Mouse (Mus musculus): Measurements from ENCODE around the gene Phactr1. TPM values are rescaled to one million over a fixed set of nuclear protein-coding genes. Genes with fewer than 3 reads are reported as not detected.

Phactr1 gene
- total and polyA plus RNA-seq, 3 experiments = not detected

DNA sequence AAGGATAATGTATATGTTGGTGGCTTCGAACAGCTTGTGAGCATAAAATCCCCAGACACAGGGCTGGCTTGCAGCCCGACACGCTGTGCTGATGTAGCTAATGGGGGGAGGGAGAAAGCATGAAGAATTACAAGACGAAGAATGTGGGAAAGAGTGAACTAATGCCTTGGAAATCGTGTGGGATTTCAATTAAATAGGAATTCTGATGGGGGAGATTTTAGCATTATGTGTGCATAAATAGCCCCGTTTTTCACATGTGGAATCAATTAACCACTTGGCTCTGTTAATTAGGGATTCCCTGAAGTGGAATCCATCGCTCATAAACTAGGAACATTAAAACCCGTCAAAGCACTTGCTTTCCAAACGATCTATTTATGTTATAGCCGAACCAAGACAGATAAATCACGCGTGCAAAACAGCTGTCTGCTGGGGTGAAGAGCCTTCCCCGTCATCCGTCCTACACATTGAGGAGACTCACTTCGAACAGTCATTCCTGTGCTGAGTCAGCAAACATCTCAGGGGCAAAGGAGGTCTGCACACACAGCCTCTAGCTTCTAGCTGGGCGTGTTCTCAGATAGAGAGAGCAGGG is 254.2 kb downstream of the Phactr1 start:
- Histone ChIP-seq H3K9me3 (replicated peaks; ENCODE audit: insufficient read depth, low read length) (no peaks in the 10 kb centered on the region), H3K27me3 (ENCODE audit: control insufficient read depth in 1 of 2, insufficient read depth in 2 of 2, low read length in 2 of 2) (no peaks in the 10 kb centered on the region), H3K36me3 (ENCODE audit: control insufficient read depth in 1 of 2, insufficient read depth in 2 of 2, low read length in 2 of 2) (no peaks in the 10 kb centered on the region), H3K9ac (ENCODE audit: control insufficient read depth, low read depth, low read length, poor library complexity, severe bottlenecking) (no peak overlapping the region), H3K79me2 (ENCODE audit: control insufficient read depth, insufficient read depth, low read length, poor library complexity) (no peaks in the 10 kb centered on the region), H3K4me3 (ENCODE audit: control insufficient read depth in 1 of 2, insufficient read depth in 1 of 2, low read depth in 2 of 2, low read length in 2 of 2) (no peak overlapping the region), H3K4me1 (ENCODE audit: control insufficient read depth in 1 of 2, insufficient read depth in 2 of 2, low read length in 2 of 2) (no peaks in the 10 kb centered on the region), H3K27ac (ENCODE audit: control insufficient read depth, low read depth, low read length) (no peak overlapping the region)
- no peak for TF ChIP-seq GABPA (IDR thresholded peaks at IDR 0.05; ENCODE audit: low read depth, low read length)
- no peak for TF ChIP-seq TBP (IDR thresholded peaks at IDR 0.05; ENCODE audit: low read depth, low read length)
- no peak for TF ChIP-seq E2F4 (IDR thresholded peaks at IDR 0.05; ENCODE audit: borderline replicate concordance, low read depth, low read length)
- TF ChIP-seq ZC3H11A (IDR thresholded peaks at IDR 0.05; ENCODE audit: low read depth, low read length) = no peak
- no peak for TF ChIP-seq MYC (IDR thresholded peaks at IDR 0.05; ENCODE audit: low read depth, low read length)
- no peak for TF ChIP-seq MAFK (IDR thresholded peaks at IDR 0.05; ENCODE audit: borderline replicate concordance, low read depth, low read length)
- no peak for TF ChIP-seq ZMIZ1 (IDR thresholded peaks at IDR 0.05; ENCODE audit: low read depth, low read length)
- no peak for TF ChIP-seq TCF12 (IDR thresholded peaks at IDR 0.05; ENCODE audit: low read depth, low read length)
- TF ChIP-seq USF2 (IDR thresholded peaks at IDR 0.05; ENCODE audit: borderline replicate concordance in 1 of 2, insufficient read depth in 1 of 2, low read depth in 1 of 2, low read length in 2 of 2) = no peak
- no peak for TF ChIP-seq BHLHE40 (IDR thresholded peaks at IDR 0.05; ENCODE audit: borderline replicate concordance, low read depth, low read length)
- no peak for TF ChIP-seq JUND (IDR thresholded peaks at IDR 0.05; ENCODE audit: low read depth, low read length)
- no peak for TF ChIP-seq MYB (IDR thresholded peaks at IDR 0.05; ENCODE audit: low read depth, low read length)
- TF ChIP-seq TAL1 (IDR thresholded peaks at IDR 0.05; ENCODE audit: low read length) = no peak
- TF ChIP-seq CHD1 (IDR thresholded peaks at IDR 0.05; ENCODE audit: low read depth, low read length) = no peak
- TF ChIP-seq EP300 (IDR thresholded peaks at IDR 0.05; ENCODE audit: low read depth in 1 of 2, low read length in 2 of 2) = no peak
- no peak for TF ChIP-seq UBTF (IDR thresholded peaks at IDR 0.05; ENCODE audit: borderline replicate concordance, insufficient read depth, low read depth, low read length)
- no peak for TF ChIP-seq POLR2A (IDR thresholded peaks at IDR 0.05; ENCODE audit: control insufficient read depth in 1 of 2, insufficient read depth in 1 of 2, low read depth in 1 of 2, low read length in 2 of 2, poor library complexity in 1 of 2)
- no peak for TF ChIP-seq SIN3A (IDR thresholded peaks at IDR 0.05; ENCODE audit: low read length)
- TF ChIP-seq MAZ (IDR thresholded peaks at IDR 0.05; ENCODE audit: low read depth, low read length) = no peak
- no peak for DNase-seq (ENCODE audit: low read depth, low spot score)

- Histone ChIP-seq H3K4me3 (ENCODE audit: control insufficient read depth in 1 of 2, insufficient read depth in 1 of 2, low read depth in 2 of 2, low read length in 2 of 2) (no peak overlapping the region), H3K4me1 (ENCODE audit: control insufficient read depth in 1 of 2, insufficient read depth in 2 of 2, low read length in 2 of 2) (no peaks in the 10 kb centered on the region), H3K9ac (ENCODE audit: control insufficient read depth, low read depth, low read length, poor library complexity, severe bottlenecking) (no peak overlapping the region), H3K27me3 (ENCODE audit: control insufficient read depth in 1 of 2, insufficient read depth in 2 of 2, low read length in 2 of 2) (no peaks in the 10 kb centered on the region), H3K79me2 (ENCODE audit: control insufficient read depth, insufficient read depth, low read length, poor library complexity) (no peaks in the 10 kb centered on the region), H3K27ac (ENCODE audit: control insufficient read depth, low read depth, low read length) (no peak overlapping the region), H3K36me3 (ENCODE audit: control insufficient read depth in 1 of 2, insufficient read depth in 2 of 2, low read length in 2 of 2) (no peaks in the 10 kb centered on the region), H3K9me3 (replicated peaks; ENCODE audit: insufficient read depth, low read length) (no peaks in the 10 kb centered on the region)
- TF ChIP-seq ZMIZ1 (IDR thresholded peaks at IDR 0.05; ENCODE audit: low read depth, low read length) = no peak
- TF ChIP-seq RAD21 (IDR thresholded peaks at IDR 0.05; ENCODE audit: low read depth, low read length) = no peak
- TF ChIP-seq MYC (IDR thresholded peaks at IDR 0.05; ENCODE audit: low read depth, low read length) = no peak
- no peak for TF ChIP-seq POLR2AphosphoS2 (IDR thresholded peaks at IDR 0.05; ENCODE audit: low read length)
- TF ChIP-seq E2F4 (IDR thresholded peaks at IDR 0.05; ENCODE audit: borderline replicate concordance, low read depth, low read length) = no peak
- TF ChIP-seq ZC3H11A (IDR thresholded peaks at IDR 0.05; ENCODE audit: low read depth, low read length) = no peak
- no peak for TF ChIP-seq USF2 (IDR thresholded peaks at IDR 0.05; ENCODE audit: borderline replicate concordance in 1 of 2, insufficient read depth in 1 of 2, low read depth in 1 of 2, low read length in 2 of 2)
- TF ChIP-seq UBTF (IDR thresholded peaks at IDR 0.05; ENCODE audit: borderline replicate concordance, insufficient read depth, low read depth, low read length) = no peak
- no peak for TF ChIP-seq GATA1 (IDR thresholded peaks at IDR 0.05; ENCODE audit: low read depth, low read length)
- TF ChIP-seq MEF2A (IDR thresholded peaks at IDR 0.05; ENCODE audit: extremely low read depth, insufficient replicate concordance, low read depth, low read length, poor library complexity, severe bottlenecking) = no peak
- TF ChIP-seq USF1 (IDR thresholded peaks at IDR 0.05; ENCODE audit: low read depth, low read length) = no peak
- no peak for TF ChIP-seq MAZ (IDR thresholded peaks at IDR 0.05; ENCODE audit: low read depth, low read length)
- no peak for TF ChIP-seq EP300 (IDR thresholded peaks at IDR 0.05; ENCODE audit: low read depth in 1 of 2, low read length in 2 of 2)
- no peak for DNase-seq (ENCODE audit: low read depth, low spot score)
Observed at GRCm38 (mm10) chr13:42937871-42938270, 257.4 kb downstream of the Phactr1 start.
